Mouse (Mus musculus) gonadal fat pad, adult 2 months (tissue): ENCODE results near the gene Cep162. TPM values are rescaled to one million over a fixed set of nuclear protein-coding genes. Genes with fewer than 3 reads are reported as not detected.

Experiments
- DNase-seq: peaks from one replicate; pipeline ENCODE4 v3.0.0-alpha.2; 2012; ENCODE audit warnings: low read depth
- polyA plus RNA-seq: library from polyadenylated mRNA; depleted of rRNA; stranded (reverse); fragments of >200 nt; gene quantifications from 2 replicates; pipeline ENCODE4 v1.2.3, GENCODE M21; 2012; rRNA removed

Cep162 gene
- 1.9 and 2.0 TPM in 2 replicates for polyA plus RNA-seq

DNA sequence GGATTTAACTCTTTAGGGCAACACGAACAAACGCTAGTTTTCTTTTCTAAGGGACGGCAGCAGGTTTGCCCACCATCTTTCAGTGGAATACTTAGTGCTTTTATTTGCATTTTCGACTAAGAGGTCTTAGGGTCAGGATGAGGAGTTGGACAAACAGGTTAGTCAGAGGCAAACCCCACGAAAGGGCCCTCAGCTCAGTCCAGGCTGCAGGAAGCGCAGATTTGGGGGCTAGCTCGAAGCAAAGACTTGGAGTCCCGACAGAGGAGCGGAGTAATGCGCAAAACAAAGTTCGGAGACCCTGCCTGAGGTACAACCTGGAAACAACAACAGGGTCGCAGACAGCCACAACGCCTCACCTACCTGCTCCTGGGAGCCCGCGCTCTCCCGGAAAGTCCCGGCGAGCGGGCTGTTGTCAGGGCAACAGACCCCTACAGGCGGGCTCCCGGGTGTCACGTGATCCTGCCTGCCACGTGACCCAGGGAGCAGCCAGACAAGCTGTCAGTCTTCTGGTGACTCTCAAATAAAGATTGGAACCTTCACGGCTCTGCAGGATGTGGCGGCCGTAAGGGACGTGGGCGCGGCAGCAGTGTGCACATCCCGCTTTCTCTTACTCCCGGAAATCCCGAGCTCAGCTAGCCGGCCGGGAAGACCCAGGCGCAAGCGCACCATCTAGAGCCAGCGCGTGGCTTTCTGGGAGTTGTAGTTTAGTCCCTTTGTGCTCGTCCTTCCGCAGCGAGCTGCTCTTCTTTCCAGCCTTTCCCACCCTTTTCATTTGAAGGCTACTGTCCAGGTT is at the start of gene Cep162:
TSS of gene Cep162 (minus strand) at position 634 of the 793 bp plus-strand sequence.
- DNase-seq, result peak; percentile 65

GRCm38 (mm10) chr9:87303196-87303595 is 47.9 kb upstream of the Cep162 start:
- DNase-seq, result no peak

GRCm38 (mm10) chr9:87298900-87299299 is 43.6 kb upstream of the Cep162 start:
- DNase-seq, result no peak

GRCm38 (mm10) chr9:87297522-87297921 is 42.2 kb upstream of the Cep162 start:
- DNase-seq, result no peak

DNA sequence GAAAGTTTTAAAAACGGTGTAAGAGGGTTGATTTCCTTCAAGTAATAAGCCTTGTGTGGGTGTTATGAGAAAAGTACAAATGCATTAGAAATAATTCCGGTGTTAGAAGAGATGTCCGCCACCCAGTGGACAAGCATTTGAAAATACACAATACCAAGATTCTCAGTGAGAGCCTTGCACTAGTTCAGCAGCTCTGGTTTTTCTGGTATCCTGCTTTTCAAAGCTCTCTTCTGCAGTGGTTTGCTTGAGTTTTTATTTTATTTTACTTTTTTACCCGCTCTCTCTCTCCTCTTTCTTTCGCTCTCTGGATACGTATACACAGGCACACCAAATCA is 327 bp upstream of the Cep162 start:
- DNase-seq, result no peak

DNA sequence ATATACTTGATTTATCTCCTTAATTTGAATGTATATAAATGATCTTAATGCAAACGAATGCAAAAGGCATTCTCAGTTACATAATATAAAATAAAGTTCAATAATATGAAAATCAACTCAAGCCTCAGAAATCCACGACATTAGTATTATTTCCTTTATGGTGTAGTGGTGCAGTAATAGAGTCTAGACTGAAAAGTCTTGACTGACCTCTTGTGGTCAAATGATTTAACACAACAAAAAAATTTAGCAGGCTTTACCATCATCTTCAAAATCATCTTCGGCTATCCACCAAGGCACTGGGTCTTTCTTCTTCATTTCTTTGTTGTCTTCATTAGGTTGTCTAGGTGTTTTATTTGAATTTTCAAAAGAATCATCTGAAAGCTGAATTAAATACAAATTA is 7.2 kb downstream of the Cep162 start:
- DNase-seq, result no peak

GRCm38 (mm10) chr9:87247678-87248077 is 7.7 kb downstream of the Cep162 start:
- no peak for DNase-seq

DNA sequence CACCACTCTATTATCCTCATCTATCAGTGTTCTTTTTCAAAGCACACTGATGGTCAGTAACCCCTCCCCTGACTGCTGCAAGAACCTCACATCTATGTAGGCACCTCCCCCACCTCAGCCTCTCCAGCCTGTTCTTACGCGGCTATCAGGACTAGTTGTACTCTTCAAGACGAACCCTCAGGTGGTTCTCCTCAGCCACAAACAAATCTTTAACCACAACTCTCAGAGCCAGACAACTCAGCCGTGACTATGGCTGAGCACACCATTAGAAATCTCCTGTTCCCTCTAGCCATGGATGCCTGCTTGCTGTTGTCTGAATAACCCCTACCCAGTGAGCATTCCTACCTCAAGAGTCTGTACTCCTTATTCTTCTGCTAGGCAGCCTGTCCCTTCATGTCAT is 42.1 kb downstream of the Cep162 start:
- DNase-seq, result no peak

GRCm38 (mm10) chr9:87210830-87211339 is 44.5 kb downstream of the Cep162 start:
- no peak for DNase-seq

GRCm38 (mm10) chr9:87202431-87202830 is 52.9 kb downstream of the Cep162 start:
- DNase-seq, result no peak

DNA sequence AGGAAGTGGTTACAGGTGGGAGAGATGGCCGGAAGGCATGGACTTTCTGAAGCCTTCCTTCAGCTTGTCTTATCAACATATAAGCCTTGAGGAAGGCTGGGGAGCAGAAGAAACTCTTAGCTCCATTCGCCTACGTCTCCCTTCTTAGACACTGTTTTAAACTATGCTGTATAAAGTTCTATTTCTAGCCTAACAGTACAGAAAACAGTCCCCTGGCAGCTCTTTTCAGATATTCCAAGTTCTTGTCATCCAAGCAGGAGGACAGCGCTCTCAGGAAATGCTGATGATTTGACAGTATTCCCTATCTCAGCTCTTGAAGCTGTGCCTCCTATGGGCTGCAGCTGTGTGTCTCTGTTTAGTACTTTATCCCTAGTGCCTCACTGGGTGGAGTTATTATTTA is 54.4 kb downstream of the Cep162 start:
- DNase-seq, result no peak

GRCm38 (mm10) chr9:87200426-87200825 is 54.9 kb downstream of the Cep162 start:
- DNase-seq, result no peak

DNA sequence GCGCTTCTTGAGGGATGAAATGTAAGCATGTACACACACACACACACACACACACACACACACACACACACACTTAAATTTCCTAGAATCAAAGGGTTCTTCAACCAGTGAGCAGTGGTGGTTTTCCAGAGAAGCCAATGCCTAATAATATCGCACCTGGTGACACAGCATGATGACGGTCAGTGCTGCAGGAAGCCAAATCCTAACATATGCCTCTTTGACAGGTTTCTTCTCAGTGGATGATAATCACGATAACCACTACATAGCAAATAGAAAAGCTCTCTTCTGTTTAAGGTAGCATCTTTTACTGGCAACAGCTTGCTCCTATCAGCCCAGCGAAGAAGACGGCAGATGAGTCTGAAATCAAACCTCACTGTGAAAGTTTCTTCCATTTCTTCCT is 57.3 kb downstream of the Cep162 start:
- DNase-seq, result no peak

- no peak for DNase-seq
Observed at GRCm38 (mm10) chr9:87197277-87197676, 58.1 kb downstream of the Cep162 start.

DNA sequence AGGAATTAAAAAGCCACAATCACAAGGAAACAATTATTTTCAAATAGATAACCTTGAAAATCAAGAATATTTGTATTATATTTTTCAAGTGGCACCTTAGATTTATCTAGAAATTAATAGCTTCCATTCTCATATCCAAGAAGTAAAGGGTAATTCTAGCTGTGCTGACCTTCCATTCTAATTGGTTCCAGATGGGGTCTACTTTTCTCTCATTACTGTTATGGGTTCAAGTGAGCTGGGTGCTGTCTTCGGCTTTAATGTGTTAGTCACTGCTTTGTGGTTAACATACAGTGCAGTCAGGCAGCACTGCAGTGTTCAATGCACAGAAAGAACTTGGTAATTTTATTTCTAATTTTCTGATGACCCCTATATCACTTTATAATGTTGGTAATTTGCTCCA is 61.6 kb downstream of the Cep162 start:
- no peak for DNase-seq

- DNase-seq, result no peak
Observed at GRCm38 (mm10) chr9:87187336-87187735, 68.0 kb downstream of the Cep162 start.

GRCm38 (mm10) chr9:87182231-87182630 is 73.1 kb downstream of the Cep162 start:
- DNase-seq, result no peak

DNA sequence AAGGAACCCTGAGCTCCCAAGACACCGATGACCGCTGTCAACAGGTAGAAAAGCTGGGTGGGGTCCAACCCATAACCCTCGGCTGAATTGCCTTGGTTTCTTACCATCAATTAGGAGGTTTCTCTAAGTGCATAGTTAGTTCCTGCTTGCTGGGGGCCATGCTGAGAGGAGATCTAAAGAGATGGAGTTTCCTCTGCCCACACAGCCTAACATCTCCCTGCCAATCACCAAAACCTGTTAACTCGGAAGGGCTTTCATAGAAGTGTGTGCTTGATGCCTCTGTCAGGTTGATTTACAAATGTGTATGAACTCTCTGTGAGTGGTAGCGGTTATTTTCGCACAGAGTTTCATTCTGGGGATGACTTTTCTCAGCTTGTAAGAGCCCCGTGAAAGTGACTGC is 76.8 kb downstream of the Cep162 start:
- DNase-seq, result no peak

DNA sequence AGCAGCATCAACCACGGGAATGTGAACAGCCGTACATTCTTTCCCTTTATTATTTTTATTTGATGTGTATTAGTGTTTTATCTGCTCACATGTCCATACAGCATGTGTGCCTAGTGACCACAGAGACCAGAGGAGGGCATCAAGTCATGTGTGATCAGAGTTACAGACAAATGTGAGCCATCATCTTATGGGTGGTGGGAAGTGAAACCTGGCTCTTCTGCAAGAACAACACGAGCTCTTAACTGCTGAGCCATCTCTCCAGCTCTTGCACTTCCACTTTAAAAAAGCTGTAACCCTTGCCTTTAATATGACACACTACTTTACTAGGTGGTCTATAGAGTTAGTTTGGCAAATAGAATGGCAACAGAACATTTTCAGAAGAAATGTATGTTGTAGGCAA is 83.8 kb downstream of the Cep162 start:
- DNase-seq, result no peak

- DNase-seq, result no peak
Observed at GRCm38 (mm10) chr9:87170891-87171290, 84.4 kb downstream of the Cep162 start.

DNA sequence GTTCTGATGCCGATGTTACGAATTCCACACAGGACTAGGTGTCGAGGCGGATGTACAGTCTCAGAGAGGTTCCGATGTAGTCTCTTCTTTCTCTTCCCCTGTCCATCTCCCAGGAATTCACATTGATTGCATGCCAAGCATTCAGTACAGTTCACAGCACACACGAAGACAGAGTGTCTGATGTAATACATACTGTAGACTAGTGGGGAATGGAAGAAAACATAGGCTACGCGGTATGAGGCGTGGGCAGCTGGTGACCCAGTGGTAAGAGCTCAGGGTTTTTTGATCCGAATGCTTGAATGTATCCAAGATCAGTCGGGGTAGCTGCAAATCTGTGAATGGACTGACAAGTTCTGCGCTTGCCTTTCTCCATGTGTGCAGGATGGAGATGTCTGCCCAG is 86.2 kb downstream of the Cep162 start:
- no peak for DNase-seq

DNA sequence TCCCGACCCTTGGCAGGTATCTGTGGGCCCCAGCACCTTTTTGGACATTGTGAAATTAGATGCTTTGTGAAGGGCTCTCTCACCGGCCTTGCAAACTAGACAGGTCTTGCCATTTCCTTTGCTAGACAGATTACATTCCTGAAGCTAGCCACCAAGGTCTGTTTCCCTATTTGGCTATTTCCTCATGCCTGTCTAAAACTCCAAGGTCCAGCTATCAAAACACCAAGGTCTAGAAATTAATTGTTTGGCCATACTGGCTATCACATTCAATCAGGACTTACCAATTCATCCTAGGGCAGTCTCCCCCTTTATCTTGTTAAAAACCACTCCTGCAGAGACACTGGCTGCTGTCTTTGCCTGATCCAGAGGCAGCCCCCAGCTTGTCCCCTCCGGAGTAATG is 87.3 kb downstream of the Cep162 start:
- DNase-seq, result no peak

DNA sequence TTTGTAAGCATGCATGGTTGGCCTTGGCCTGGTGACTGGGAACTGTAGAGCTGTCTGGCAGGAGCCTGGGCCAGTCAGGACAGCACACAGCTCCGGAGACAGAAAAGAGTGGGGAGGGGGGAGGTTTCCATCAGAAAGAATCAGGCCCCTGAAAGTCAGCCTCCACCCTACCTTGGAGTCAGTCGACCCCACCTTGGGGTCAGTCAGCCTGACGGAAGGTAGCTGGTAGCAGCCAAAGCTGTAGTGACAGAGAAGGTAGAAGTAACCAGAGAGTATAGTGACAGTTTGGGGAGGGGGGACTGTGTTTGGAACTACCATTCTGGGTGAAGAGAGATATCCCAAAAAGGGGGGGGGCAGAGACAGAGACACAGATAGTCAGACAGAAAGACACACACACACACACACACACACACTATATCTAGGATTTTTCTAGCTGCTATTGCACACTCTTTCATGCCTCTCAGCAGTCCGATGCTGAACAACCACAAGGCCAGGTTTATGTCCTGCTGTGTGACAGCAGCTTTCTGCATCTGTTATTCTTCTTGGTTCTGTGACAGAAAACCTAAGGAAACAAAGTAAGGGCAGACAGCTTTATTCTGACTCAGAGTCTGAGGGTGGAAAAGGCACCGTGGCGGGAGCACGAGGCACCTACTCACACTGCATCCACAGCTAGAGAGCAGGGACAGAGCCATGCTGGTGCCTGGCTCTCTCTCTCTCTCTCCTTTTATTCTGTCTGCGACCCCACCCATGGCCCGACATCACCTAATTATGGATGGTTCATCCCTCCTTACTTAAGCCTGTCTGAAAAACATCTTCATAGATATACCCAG is 88.1 kb downstream of the Cep162 start:
- no peak for DNase-seq
